Mouse (Mus musculus): ENCODE measurements around the gene Fra10ac1. TPM values are rescaled to one million over a fixed set of nuclear protein-coding genes. Genes with fewer than 3 reads are reported as not detected.

Gene Fra10ac1
- total RNA-seq, 2 experiments from 2014 or later: 15.6 to 17.6 TPM

Other genes starting within 250 kb of the Fra10ac1 start
- gene Myof, start 180.6 kb downstream of the Fra10ac1 start, total RNA-seq (2015): 11.1 and 12.2 TPM in 2 replicates
- 6.0 and 9.0 TPM in 2 replicates for gene Myof, start 180.6 kb downstream of the Fra10ac1 start, total RNA-seq (2017)
- 50.9 and 59.7 TPM in 2 replicates for gene Cep55, start 169.1 kb downstream of the Fra10ac1 start, total RNA-seq (2015)
- 68.9 and 80.2 TPM in 2 replicates for gene Cep55, start 169.1 kb downstream of the Fra10ac1 start, total RNA-seq (2017)
- 0.23 and 0.96 TPM in 2 replicates for gene Ffar4, start 127.1 kb downstream of the Fra10ac1 start, total RNA-seq (2015)
- gene Ffar4, start 127.1 kb downstream of the Fra10ac1 start, total RNA-seq (2017): 0.73 and 0.81 TPM in 2 replicates
- gene Rbp4, start 98.9 kb downstream of the Fra10ac1 start, total RNA-seq (2015): not detected in 2 replicates
- gene Rbp4, start 98.9 kb downstream of the Fra10ac1 start, total RNA-seq (2017): not detected in 2 replicates
- not detected in 2 replicates for gene Pde6c, start 91.4 kb downstream of the Fra10ac1 start, total RNA-seq (2015)
- gene Pde6c, start 91.4 kb downstream of the Fra10ac1 start, total RNA-seq (2017): not detected in 2 replicates
- gene Lgi1, start 40.4 kb upstream of the Fra10ac1 start, total RNA-seq (2015): not detected in 2 replicates
- gene Lgi1, start 40.4 kb upstream of the Fra10ac1 start, total RNA-seq (2017): not detected in 2 replicates
- gene Slc35g1, start 171.8 kb upstream of the Fra10ac1 start, total RNA-seq (2015): 5.1 and 5.6 TPM in 2 replicates
- 3.6 and 5.1 TPM in 2 replicates for gene Slc35g1, start 171.8 kb upstream of the Fra10ac1 start, total RNA-seq (2017)

All from megakaryocyte, adult 5-6 weeks (primary cell).